Mouse (Mus musculus) heart, adult 2 months (tissue): ENCODE data around the gene Rgs3.

Source experiments
- CTCF ChIP-seq: fragments of 200-600 bp; IDR thresholded peaks from 2 replicates; pipeline ENCODE4 v1.8.1; 2022; ENCODE audit warnings: antibody characterized with exemption, mild to moderate bottlenecking, moderate library complexity
- EP300 ChIP-seq: fragments of 200-500 bp; IDR thresholded peaks from 2 replicates; pipeline ENCODE4 v1.6.1; 2011; ENCODE audit warnings: low read depth, low read length, control low read depth; ENCODE audit not compliant: insufficient read depth
- POLR2A ChIP-seq: fragments of 200-500 bp; IDR thresholded peaks from 2 replicates; pipeline ENCODE4 v1.6.1; 2011; ENCODE audit warnings: mild to moderate bottlenecking, low read depth, low read length, control low read depth; ENCODE audit not compliant: insufficient read depth

- TF ChIP-seq POLR2A, result no peak
- TF ChIP-seq CTCF, result no peak
- no peak for TF ChIP-seq EP300
Measured at GRCm38 (mm10) chr4:62612601-62613501, 53.2 kb downstream of the Rgs3 start.
